Mouse (Mus musculus) urinary bladder, adult 2 months (tissue): ENCODE data around the gene Ccl6. TPM values are rescaled to one million over a fixed set of nuclear protein-coding genes. Genes with fewer than 3 reads are reported as not detected.

Experiments
- DNase-seq: peaks from one replicate; pipeline ENCODE4 v3.0.0; 2022; ENCODE audit warnings: low spot score
- polyA plus RNA-seq: library from polyadenylated mRNA; depleted of rRNA; stranded (reverse); fragments of >200 nt; gene quantifications from 2 replicates; pipeline ENCODE4 v1.2.3, GENCODE M21; 2012

Ccl6 gene
- polyA plus RNA-seq, 1 experiment = 40.2 TPM

GRCm38 (mm10) chr11:83597796-83598195, 4.9 kb upstream of the Ccl6 start:
- no peak for DNase-seq

- no peak for DNase-seq
Observed at GRCm38 (mm10) chr11:83595669-83596455, 3.0 kb upstream of the Ccl6 start.

GRCm38 (mm10) chr11:83593453-83593852, 566 bp upstream of the Ccl6 start:
- DNase-seq = no peak

GRCm38 (mm10) chr11:83584232-83584631, 8.7 kb downstream of the Ccl6 start:
- DNase-seq = no peak

GRCm38 (mm10) chr11:83583450-83583754, 9.5 kb downstream of the Ccl6 start:
- DNase-seq = no peak

- DNase-seq = no peak
Observed at GRCm38 (mm10) chr11:83582626-83583449, 10.0 kb downstream of the Ccl6 start.

GRCm38 (mm10) chr11:83581626-83582610, 11.0 kb downstream of the Ccl6 start:
- DNase-seq = no peak

GRCm38 (mm10) chr11:83580699-83581232, 12.1 kb downstream of the Ccl6 start:
- no peak for DNase-seq

GRCm38 (mm10) chr11:83578999-83579398, 13.9 kb downstream of the Ccl6 start:
- DNase-seq = no peak

GRCm38 (mm10) chr11:83578186-83578760, 14.6 kb downstream of the Ccl6 start, which contains the start of gene Ccl9:
TSS of gene Ccl9 (minus strand) at chr11:83578636.
- no peak for DNase-seq

GRCm38 (mm10) chr11:83576927-83577555, 15.8 kb downstream of the Ccl6 start:
- no peak for DNase-seq

GRCm38 (mm10) chr11:83572834-83573233, 20.1 kb downstream of the Ccl6 start:
- DNase-seq = no peak

- DNase-seq = no peak
Observed at GRCm38 (mm10) chr11:83572223-83572622, 20.7 kb downstream of the Ccl6 start.

GRCm38 (mm10) chr11:83570189-83570588, 22.7 kb downstream of the Ccl6 start:
- no peak for DNase-seq

GRCm38 (mm10) chr11:83569249-83569648, 23.6 kb downstream of the Ccl6 start:
- no peak for DNase-seq

GRCm38 (mm10) chr11:83568786-83569185, 24.1 kb downstream of the Ccl6 start:
- no peak for DNase-seq

GRCm38 (mm10) chr11:83568061-83568460, 24.8 kb downstream of the Ccl6 start:
- DNase-seq = no peak

GRCm38 (mm10) chr11:83567311-83567710, 25.6 kb downstream of the Ccl6 start:
- no peak for DNase-seq

- no peak for DNase-seq
Observed at GRCm38 (mm10) chr11:83566617-83567016, 26.3 kb downstream of the Ccl6 start.

- no peak for DNase-seq
Observed at GRCm38 (mm10) chr11:83563754-83564153, 29.1 kb downstream of the Ccl6 start.
